Mouse (Mus musculus) Muller cell, postnatal 12 days (primary cell): ENCODE results near the gene Tnfrsf13c.
A peak's percentile ranks its signal among the peaks of the same experiment; 100 is the strongest.
"Not testable (repeated sequence)": the region's sequence is repeated elsewhere in the genome, so short reads cannot be mapped to it uniquely, and the experiment has no call there.

Source experiments
- DNase-seq: peaks from one replicate; pipeline ENCODE4 v3.0.0-alpha.2; 2015; ENCODE audit errors: inconsistent ontology term

The Tnfrsf13c gene

DNA sequence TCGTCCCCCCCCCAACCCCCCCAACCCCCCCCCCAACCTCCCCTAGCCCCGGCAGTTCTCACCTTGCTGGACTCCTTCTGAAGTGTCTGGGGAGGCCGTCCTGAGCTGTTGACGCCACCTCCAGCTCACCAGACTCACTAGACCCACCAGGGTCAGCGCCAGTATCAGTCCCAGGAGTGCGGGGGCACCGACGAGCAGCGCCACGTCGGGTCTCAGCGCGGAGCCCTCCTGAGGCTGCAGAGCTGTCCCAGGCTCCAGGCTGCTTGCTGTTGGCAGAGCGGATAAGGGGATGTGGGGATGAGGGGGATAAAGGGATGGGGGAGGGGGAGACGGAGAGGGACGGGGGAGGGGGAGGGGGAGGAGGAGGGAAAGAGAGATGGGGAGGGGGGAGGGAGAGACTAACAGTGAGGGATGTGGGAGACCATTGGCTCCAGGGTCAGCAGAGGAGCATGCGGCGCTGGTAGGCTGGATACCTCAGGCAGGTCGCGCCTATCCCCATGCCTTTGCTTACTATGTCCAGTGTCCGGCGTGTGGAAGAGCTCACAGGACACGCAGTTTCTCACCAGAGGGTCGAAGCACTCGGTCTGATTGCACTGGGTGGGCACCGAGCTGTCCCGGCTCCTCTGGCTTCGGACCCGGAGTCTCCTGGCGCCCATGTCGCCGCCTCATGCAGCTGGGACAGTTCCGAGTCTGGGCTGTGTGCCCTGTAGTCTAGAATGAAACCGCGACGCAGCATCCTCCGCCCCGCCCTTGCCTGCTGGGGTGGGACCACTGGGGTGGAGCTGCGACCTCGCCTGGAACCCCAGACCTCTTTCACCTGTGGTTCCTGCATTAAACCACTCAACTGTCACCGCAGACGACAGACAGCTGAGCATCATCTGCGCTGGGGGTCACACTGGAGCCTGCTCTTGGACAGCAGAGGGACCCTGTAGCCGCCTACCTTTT, at the start of gene Tnfrsf13c:
TSS of gene Tnfrsf13c (minus strand) at position 713 of the 945 bp plus-strand sequence.
- DNase-seq: peak; percentile 54

- DNase-seq: no peak
These were observed 48.1 kb upstream of the Tnfrsf13c start for GRCm38 (mm10) chr15:82272295-82272694.

- DNase-seq: peak; percentile 46
These were observed 47.0 kb upstream of the Tnfrsf13c start for GRCm38 (mm10) chr15:82271201-82271600.

- DNase-seq: no peak
These were observed 44.6 kb upstream of the Tnfrsf13c start for GRCm38 (mm10) chr15:82268783-82269182.

DNA sequence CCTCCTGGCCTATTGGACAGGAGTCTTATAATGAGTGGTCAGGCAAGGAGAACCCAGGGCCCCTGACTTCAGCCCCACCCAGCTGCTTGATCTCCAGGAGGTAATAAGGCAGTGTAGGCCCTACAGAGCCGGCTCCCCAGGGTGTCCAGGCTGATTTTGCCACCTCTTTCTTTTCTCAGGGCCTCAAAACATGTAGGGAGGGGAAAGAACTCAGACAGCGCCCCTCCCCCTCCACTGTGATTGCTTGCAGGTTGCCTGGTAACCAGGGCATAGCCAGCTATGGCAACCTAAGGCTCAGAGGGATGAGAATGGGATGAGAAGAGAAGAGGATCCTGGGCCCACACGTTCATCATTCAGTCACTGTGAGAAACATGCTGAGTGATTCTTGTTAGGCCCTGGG, 44.0 kb upstream of the Tnfrsf13c start:
- no peak for DNase-seq

GRCm38 (mm10) chr15:82266356-82266755, 42.2 kb upstream of the Tnfrsf13c start:
- peak; percentile 13 for DNase-seq

- peak; percentile 29 for DNase-seq
These were observed 35.3 kb upstream of the Tnfrsf13c start for GRCm38 (mm10) chr15:82259510-82259909.

GRCm38 (mm10) chr15:82255944-82256383, 31.8 kb upstream of the Tnfrsf13c start:
- peak; percentile 49 for DNase-seq

DNA sequence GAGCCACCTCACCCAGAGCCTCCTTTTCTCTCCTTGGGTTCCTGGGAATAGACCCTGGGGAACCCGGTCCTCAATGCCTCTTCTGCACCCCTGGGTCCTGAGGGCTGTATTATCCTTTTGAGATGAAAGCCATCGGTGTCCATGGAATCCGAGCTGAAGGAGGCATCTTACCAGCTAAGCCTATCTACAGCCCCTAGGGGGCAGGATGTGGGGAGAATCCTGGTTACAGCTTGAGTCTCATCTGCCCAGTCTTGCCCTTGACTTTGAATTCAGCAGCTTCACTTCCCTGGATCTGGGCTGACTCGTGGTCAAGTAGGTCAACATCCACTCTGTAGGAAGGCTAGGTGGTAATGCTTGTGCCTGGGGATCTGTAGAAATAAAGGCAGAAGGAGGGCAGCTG, 31.1 kb upstream of the Tnfrsf13c start:
- DNase-seq: no peak

DNA sequence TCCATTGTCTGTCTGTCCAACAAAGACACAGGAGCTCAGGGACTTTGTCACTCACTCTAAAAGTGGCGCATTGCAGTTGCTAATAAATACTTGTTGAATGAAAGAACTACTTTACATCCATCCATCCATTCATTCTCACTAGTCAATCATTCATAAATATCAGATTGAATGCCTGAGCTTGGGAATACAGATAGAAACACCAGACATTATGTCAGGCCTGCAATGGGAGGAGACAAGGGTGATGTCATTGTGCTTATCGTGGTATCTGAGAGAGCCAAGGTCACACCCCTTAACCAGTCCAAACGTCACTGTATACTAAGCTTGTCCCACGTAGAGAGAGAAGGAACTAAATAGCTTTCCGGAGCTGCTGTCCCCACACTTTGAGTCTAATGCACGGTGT, 27.9 kb upstream of the Tnfrsf13c start, which contains the start of gene 1500009C09Rik:
TSS of gene 1500009C09Rik (plus strand) at position 301 of the 400 bp plus-strand sequence.
- DNase-seq: no peak

DNA sequence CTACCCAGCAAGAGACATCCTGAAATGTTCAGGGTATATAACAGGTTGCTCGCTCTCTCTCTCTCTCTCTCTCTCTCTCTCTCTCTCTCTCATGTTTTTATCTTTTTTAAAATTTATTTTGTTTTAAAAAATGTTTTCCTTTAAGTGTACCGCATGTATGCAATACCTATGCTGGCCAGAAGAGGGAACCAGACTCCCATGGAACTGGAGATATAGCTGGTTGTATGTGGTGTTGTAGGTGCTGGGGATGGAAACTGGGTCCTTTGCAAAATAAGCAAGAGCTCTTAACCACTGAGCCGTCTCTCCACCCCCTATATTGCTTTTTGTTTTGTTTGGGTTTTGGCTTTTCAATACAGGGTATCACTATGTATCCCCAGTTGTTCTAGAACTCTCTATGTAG, 27.4 kb upstream of the Tnfrsf13c start:
- DNase-seq: no peak

GRCm38 (mm10) chr15:82247131-82247776, 23.1 kb upstream of the Tnfrsf13c start:
- DNase-seq: no peak

GRCm38 (mm10) chr15:82244805-82245161, 20.6 kb upstream of the Tnfrsf13c start:
- DNase-seq: not testable (repeated sequence)

DNA sequence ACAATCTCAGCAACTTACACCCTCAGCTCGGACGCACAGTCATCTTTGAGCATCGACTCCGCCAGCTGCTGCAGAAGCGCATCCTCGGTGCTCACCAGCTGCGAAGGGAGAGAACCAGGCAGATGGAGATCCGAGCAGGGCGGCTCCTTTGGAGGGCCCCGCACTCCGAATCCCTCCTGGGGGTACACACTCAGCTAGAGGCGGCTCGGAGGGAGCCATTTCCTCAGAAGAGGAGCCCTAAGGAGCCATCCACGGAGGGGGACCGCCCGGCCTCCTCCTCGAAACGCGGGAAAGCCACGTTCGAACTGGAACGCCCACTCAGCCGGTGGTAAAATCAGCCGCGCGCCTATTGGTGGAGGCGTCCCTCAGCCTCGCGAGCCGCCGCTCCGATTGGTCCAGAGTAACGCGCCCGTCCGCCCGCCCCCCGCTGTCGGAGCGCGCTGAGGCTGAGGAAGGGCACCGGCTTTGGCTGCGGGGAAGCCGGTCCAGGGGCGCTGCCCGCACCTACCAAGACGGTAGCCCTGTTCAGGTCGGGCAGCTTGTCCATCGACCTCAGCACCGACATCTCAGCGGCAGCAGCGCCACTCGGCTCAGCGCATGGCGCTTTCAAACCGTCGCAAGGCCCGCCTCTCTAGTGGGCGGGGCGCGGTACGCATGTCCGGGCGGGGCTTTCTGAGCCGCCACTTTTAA, 20.1 kb upstream of the Tnfrsf13c start, which contains the start of gene Cenpm:
TSS of gene Cenpm (minus strand) at position 634 of the 690 bp plus-strand sequence.
- peak; percentile 93 for DNase-seq

DNA sequence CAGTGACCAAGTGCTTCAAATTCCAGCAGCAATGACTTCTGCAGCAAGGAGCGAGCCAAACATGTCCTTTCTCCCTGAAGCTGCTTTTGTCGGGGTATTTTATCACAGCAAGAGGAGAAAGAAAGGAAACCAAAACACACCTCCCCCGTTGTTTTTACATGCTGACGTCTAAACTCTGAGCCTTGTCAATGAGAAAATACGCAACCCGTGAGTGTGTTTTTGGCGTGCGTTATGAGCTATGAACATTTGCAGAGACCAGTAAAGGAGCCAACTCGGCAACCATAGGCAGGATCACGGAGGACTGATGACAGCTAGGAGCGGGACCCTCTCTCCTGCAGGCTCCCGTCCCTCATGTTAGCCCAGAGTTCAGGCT, 19.6 kb upstream of the Tnfrsf13c start:
- peak; percentile 20 for DNase-seq

- no peak for DNase-seq
These were observed 19.1 kb upstream of the Tnfrsf13c start for GRCm38 (mm10) chr15:82243311-82243710.

DNA sequence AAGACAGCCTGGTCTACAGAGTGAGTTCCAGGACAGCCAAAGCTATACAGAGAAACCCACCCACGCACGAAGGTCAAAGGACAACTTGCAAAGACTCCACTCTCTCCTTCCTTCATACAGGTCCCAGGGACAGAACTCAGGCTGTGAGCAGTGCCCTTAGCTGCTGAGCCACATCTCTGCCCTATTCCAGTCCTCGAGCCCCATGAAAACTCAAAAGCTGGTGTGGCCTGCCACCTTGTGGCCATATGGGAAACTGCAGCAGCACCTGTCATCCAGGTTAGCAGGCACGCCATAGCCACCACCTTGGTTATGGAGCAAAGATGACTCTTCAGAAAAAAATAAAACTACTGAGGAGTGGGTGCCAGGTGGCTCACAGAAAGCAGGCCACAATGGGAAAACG, 12.4 kb upstream of the Tnfrsf13c start:
- peak; percentile 61 for DNase-seq

- DNase-seq: no peak
These were observed 11.5 kb upstream of the Tnfrsf13c start for GRCm38 (mm10) chr15:82235661-82236060.

- no peak for DNase-seq
These were observed 8.5 kb upstream of the Tnfrsf13c start for GRCm38 (mm10) chr15:82232651-82233050.

- DNase-seq: no peak
These were observed 7.6 kb upstream of the Tnfrsf13c start for GRCm38 (mm10) chr15:82231591-82232378.

DNA sequence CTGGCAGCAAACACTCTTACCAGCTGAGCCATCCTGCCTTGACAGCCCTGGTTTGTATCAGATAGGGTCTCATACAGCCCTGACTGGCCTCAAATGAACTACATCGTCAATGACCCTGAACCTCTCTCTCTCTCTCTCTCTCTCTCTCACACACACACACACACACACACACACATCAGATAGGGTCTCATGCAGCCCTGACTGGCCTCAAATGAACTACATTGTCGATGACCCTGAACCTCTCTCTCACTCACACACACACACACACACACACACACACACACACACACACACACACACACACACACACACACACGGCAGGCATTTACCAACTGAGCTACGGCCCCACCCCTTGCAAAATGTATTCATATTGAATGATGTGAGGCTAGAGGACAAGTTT, 6.9 kb upstream of the Tnfrsf13c start:
- no peak for DNase-seq
